Mouse (Mus musculus) heart, embryonic 10.5 days (tissue): ENCODE measurements around the gene Gm17387. TPM values are rescaled to one million over a fixed set of nuclear protein-coding genes. Genes with fewer than 3 reads are reported as not detected.
A peak's percentile ranks its signal among the peaks of the same experiment; 100 is the strongest.

Experiments used
- DNase-seq: peaks from one replicate; pipeline ENCODE4 v3.0.0-alpha.2; 2017; ENCODE audit warnings: low spot score
- H3K27ac ChIP-seq: fragments of 300-500 bp; sonication (generic); 2 replicates; pipeline ENCODE4 v1.5.1; 2016; ENCODE audit warnings: mild to moderate bottlenecking
- H3K27me3 ChIP-seq: fragments of 300-500 bp; sonication (generic); 2 replicates; pipeline ENCODE4 v1.6.1; 2016; ENCODE audit warnings: mild to moderate bottlenecking; ENCODE audit not compliant: poor library complexity, insufficient read depth, severe bottlenecking
- H3K36me3 ChIP-seq: fragments of 300-500 bp; sonication (generic); 2 replicates; pipeline ENCODE4 v1.6.1; 2016; ENCODE audit warnings: mild to moderate bottlenecking, moderate library complexity
- H3K4me1 ChIP-seq: fragments of 300-500 bp; sonication (generic); 2 replicates; pipeline ENCODE4 v1.6.1; 2016; ENCODE audit warnings: mild to moderate bottlenecking
- H3K4me3 ChIP-seq: fragments of 300-500 bp; sonication (generic); 2 replicates; pipeline ENCODE4 v1.5.1; 2016; ENCODE audit warnings: mild to moderate bottlenecking, moderate library complexity
- H3K9me3 ChIP-seq: fragments of 300-500 bp; sonication (generic); 2 replicates; pipeline ENCODE4 v1.6.1; 2016; ENCODE audit warnings: mild to moderate bottlenecking, moderate library complexity
- WGBS: fragments of 180-500 bp; shearing (Covaris S2); methylation state at CpG from one replicate; pipeline ENCODE4 v1.1.7; 2016; 5-methylcytosine and 5-hydroxymethylcytosine counted together
- polyA plus RNA-seq: library from polyadenylated mRNA; unstranded; fragments of >200 nt; fragmentation: Nextera tagmentation; extraction: Ambion mirVana; gene quantifications from 2 replicates; pipeline ENCODE4 v1.2.1, GENCODE M21; 2016

Gm17387 gene
- polyA plus RNA-seq, 1 experiment from 2014 or later: not detected

DNA sequence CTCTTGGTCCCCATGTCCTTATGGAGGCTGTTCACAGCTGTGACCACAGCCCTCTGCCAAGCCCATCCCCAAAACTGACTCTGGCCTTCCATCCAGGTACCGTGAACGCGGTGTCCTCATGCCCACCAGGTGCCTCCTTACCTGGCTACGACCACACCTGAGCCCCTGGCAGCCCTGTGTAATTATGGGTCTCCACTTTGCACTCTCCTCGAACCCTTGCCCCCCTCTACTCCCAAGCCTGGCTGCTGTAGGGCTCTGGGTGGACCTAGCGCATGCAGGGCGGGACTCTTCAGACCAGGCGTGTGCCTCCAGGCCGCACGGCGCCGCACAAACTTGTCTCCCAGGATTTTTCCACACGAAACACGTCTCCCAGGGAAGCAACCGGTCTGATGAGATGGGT, 48.9 kb downstream of the Gm17387 start, which contains the start of gene Pkp3:
Gene Pkp3 (plus strand): TSS at position 378 of the 400 bp plus-strand sequence.
- Histone ChIP-seq H3K27ac (0 out of 2 replicates have a peak within 1 kb of the TSS, but pooled peaks have one; percentile 11), H3K36me3 (no peaks in the 10 kb centered on the region), H3K27me3 (peaks cover 91% of the 10 kb centered on the region), H3K4me3 (no peak within 1 kb of the TSS), H3K4me1 (peaks cover 4% of the 10 kb centered on the region; the same call in 1 of the 2 replicates), H3K9me3 (no peaks in the 10 kb centered on the region)
- no peak for DNase-seq
- WGBS: 86% methylated on average over 15 of the region's 15 CpGs

DNA sequence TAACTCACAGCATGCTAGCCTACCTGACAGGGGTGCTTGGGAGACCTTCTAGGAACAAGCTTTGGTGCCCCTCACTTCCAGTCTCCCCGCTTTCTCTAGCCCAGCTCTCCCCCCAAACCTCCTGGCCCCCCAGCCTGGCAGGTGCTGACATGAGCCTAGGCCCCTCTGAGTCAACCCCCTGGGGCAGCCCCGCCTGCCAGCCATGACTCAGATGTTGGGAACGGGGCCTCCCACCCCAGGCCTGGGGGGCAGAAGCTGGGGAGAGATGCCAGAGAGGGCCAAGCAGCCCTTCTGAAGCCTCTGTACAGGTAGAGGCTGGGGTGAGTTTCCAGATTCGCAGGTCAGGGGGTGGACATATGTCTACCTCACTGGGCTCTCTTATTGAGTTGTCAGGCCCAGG, 49.9 kb downstream of the Gm17387 start:
- Histone ChIP-seq H3K27ac (0 out of 2 replicates have a peak overlapping the region, but pooled peaks have one; percentile 11), H3K4me3 (no peak overlapping the region), H3K4me1 (peaks cover 5% of the 10 kb centered on the region; the same call in 1 of the 2 replicates), H3K36me3 (no peaks in the 10 kb centered on the region), H3K9me3 (no peaks in the 10 kb centered on the region), H3K27me3 (peaks cover 89% of the 10 kb centered on the region)
- DNase-seq: no peak
- 73% methylated on average over 4 of the region's 4 CpGs for WGBS

Other genes starting within 250 kb of the Gm17387 start
- gene Syce1, start 241.3 kb upstream of the Gm17387 start, polyA plus RNA-seq: 0.16 and 0.49 TPM in 2 replicates
- 1.0 and 1.1 TPM in 2 replicates for gene Zfp941, start 207.0 kb upstream of the Gm17387 start, polyA plus RNA-seq
- gene Urah, start 194.1 kb upstream of the Gm17387 start, polyA plus RNA-seq: 0.85 TPM in 1 of 2 replicates, not detected in the other
- gene Scgb1c1, start 183.6 kb upstream of the Gm17387 start, polyA plus RNA-seq: not detected in 2 replicates
- not detected in 2 replicates for gene Odf3, start 181.3 kb upstream of the Gm17387 start, polyA plus RNA-seq
- gene Gm45785, start 172.8 kb upstream of the Gm17387 start, polyA plus RNA-seq: not detected in 2 replicates
- gene Ric8a, start 172.2 kb upstream of the Gm17387 start, polyA plus RNA-seq: 47.3 and 58.8 TPM in 2 replicates
- gene Bet1l, start 171.6 kb upstream of the Gm17387 start, polyA plus RNA-seq: 28.1 and 31.4 TPM in 2 replicates
- gene Psmd13, start 147.2 kb upstream of the Gm17387 start, polyA plus RNA-seq: 249 and 270 TPM in 2 replicates
- 31.5 and 40.1 TPM in 2 replicates for gene Sirt3, start 146.8 kb upstream of the Gm17387 start, polyA plus RNA-seq
- 13.6 and 46.8 TPM in 2 replicates for gene Cox8b, start 128.7 kb upstream of the Gm17387 start, polyA plus RNA-seq
- gene Nlrp6, start 108.2 kb upstream of the Gm17387 start, polyA plus RNA-seq: 0.14 TPM in 1 of 2 replicates, not detected in the other
- gene Pgghg, start 87.7 kb upstream of the Gm17387 start, polyA plus RNA-seq: 13.7 and 16.1 TPM in 2 replicates
- 1.8 and 2.3 TPM in 2 replicates for gene Ifitm5, start 78.8 kb upstream of the Gm17387 start, polyA plus RNA-seq
- not detected in 2 replicates for gene Gm45717, start 73.2 kb upstream of the Gm17387 start, polyA plus RNA-seq
- 402 and 508 TPM in 2 replicates for gene Ifitm2, start 73.1 kb upstream of the Gm17387 start, polyA plus RNA-seq
- gene Ifitm1, start 61.9 kb upstream of the Gm17387 start, polyA plus RNA-seq: 3.6 and 12.5 TPM in 2 replicates
- gene Ifitm3, start 18.4 kb upstream of the Gm17387 start, polyA plus RNA-seq: 24.5 and 32.7 TPM in 2 replicates
- gene Ifitm6, start 11.2 kb upstream of the Gm17387 start, polyA plus RNA-seq: not detected in 2 replicates
- 2.6 and 12.7 TPM in 2 replicates for gene B4galnt4, start 32.0 kb downstream of the Gm17387 start, polyA plus RNA-seq
- 0.94 and 3.4 TPM in 2 replicates for gene Pkp3, start 49.1 kb downstream of the Gm17387 start, polyA plus RNA-seq
- 3.0 and 5.7 TPM in 2 replicates for gene Sigirr, start 71.4 kb downstream of the Gm17387 start, polyA plus RNA-seq
- 0.42 and 0.97 TPM in 2 replicates for gene Ano9, start 88.7 kb downstream of the Gm17387 start, polyA plus RNA-seq
- 87.8 and 91.1 TPM in 2 replicates for gene Ptdss2, start 93.3 kb downstream of the Gm17387 start, polyA plus RNA-seq
- gene Rnh1, start 143.7 kb downstream of the Gm17387 start, polyA plus RNA-seq: 103 and 105 TPM in 2 replicates
- gene Hras, start 164.9 kb downstream of the Gm17387 start, polyA plus RNA-seq: 89.6 and 92.6 TPM in 2 replicates
- gene Lrrc56, start 165.0 kb downstream of the Gm17387 start, polyA plus RNA-seq: 3.3 and 6.7 TPM in 2 replicates
- gene Lmntd2, start 184.9 kb downstream of the Gm17387 start, polyA plus RNA-seq: 1.4 and 2.1 TPM in 2 replicates
- 22.6 and 41.4 TPM in 2 replicates for gene Rassf7, start 186.7 kb downstream of the Gm17387 start, polyA plus RNA-seq
- gene Phrf1, start 199.7 kb downstream of the Gm17387 start, polyA plus RNA-seq: 73.5 and 84.7 TPM in 2 replicates
- gene Irf7, start 237.3 kb downstream of the Gm17387 start, polyA plus RNA-seq: 0.39 and 0.60 TPM in 2 replicates
- not detected in 2 replicates for gene Cdhr5, start 247.7 kb downstream of the Gm17387 start, polyA plus RNA-seq